Mouse (Mus musculus) bone marrow macrophage, adult 2 months (primary cell): ENCODE data around the gene Gm9913.

Source experiments
- CTCF ChIP-seq: IDR thresholded peaks from 2 replicates; pipeline ENCODE4 v1.5.1; 2012; ENCODE audit warnings: low read depth, mild to moderate bottlenecking, low read length, moderate library complexity
- POLR2A ChIP-seq: IDR thresholded peaks from 2 replicates; pipeline ENCODE4 v1.6.1; 2012; ENCODE audit warnings: mild to moderate bottlenecking, low read depth, low read length, borderline replicate concordance

DNA sequence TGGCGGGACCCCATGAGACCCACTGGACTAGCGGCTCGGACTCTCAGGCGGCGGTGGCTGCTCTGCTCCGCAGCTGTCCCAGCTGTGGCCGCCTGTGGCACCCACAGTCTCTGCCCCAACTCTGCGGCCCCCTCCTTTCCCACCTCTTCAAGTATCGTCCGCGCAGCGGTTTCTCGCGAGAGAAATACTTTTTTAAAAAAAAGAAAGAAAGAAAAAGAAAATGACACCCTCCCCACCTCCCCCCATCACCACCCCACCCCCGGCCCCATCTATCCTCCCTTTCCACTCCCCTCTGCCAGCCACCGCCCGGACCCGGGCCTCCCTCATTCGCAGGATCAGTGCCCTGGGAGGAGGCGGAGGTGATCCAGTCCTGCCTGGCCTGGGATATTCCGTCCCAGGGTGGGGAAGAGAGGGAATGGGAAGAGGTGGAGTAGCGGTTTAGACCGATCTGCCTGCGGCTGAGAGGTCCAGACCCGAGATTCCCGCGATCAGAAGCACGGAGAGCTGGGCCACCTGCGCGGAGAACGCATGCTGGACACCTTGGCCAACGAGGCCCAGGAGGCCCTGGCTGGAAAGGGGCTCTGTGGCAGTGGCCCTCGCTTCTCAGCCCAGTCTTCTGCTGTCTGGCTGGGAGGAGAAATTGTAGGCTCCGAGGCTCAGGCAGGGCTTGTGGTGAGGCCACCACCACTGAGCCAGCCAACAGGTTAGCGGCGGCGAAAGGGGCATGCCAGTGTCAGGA is 1.6 kb downstream of the Gm9913 start:
- TF ChIP-seq POLR2A, result no peak
- TF ChIP-seq CTCF, result no peak
